Mouse (Mus musculus): ENCODE results near the gene Copa. TPM values are rescaled to one million over a fixed set of nuclear protein-coding genes. Genes with fewer than 3 reads are reported as not detected.
A peak's percentile ranks its signal among the peaks of the same experiment; 100 is the strongest.

The Copa gene
- polyA plus RNA-seq, 1 experiment from 2014 or later, result 182 TPM

DNA sequence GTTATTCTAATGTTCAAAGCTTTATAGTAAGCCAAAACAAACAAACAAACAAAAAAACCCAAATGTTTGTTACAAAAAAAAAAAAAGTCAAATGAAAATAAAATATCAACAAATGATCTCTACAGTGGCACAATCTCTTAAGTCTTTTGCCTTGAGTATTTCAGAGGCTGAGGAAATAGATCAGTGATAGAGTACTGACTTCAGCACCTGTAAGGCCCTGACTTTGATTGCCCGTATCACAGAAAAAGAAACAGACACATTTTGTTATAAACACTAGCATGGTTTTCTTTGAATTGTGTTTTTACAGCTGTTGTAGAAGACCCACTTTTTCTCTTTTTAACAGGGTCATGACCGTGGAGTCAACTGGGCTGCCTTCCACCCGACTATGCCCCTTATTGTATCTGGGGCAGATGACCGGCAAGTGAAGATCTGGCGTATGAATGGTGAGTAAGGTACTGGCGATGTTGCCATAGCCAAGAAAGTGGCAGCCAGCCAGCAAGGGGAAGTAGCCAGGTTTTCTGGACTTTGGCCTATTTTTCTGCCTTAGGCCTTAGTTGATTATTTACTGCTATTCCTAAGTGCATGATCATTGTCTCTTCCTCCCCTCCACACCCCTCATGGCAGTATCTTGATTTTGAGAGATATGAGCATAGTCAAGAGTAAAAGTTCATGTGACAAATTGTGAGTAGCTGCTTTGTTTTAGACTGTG lies 17.1 kb downstream of the Copa start:
- ATAC-seq (replicated peaks; ENCODE audit: low FRiP score, low TSS enrichment, low read depth), result no peak

DNA sequence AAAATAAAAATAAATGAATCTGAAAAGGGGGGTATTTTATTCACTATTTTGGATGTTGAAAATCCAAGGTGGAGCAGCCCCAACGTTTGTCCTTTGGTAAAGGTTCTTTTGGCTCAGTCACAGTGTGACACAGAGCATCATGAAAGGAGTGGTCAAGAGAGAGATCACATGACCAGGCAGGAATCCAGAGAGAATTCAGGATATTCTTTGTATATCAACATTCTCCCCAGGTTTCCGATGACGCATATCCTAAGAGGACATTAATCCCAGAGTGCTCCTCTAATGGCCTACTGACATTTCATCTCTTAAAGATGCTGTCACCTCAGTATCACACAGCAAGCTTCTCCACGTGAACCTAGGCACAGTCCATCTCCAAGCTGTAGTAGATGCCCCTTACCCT lies 21.3 kb downstream of the Copa start:
- Histone ChIP-seq H3K9me3 (ENCODE audit: control insufficient read depth, low read length) (no peaks in the 10 kb centered on the region), H3K27ac (ENCODE audit: low read depth) (no peak overlapping the region), H3K4me1 (replicated peaks; ENCODE audit: control insufficient read depth, insufficient read depth, low read length) (no peaks in the 10 kb centered on the region), H3K4me3 (ENCODE audit: low read depth, low read length) (no peak overlapping the region), H3K9ac (ENCODE audit: low read length) (no peak overlapping the region), H3K4me2 (ENCODE audit: low read length) (no peak overlapping the region), H3K36me3 (ENCODE audit: control insufficient read depth, insufficient read depth, low read length) (peaks cover 96% of the 10 kb centered on the region), H3K27me3 (replicated peaks; ENCODE audit: control insufficient read depth, insufficient read depth, low read length) (no peaks in the 10 kb centered on the region)
- 82% methylated on average over 4 of the region's 4 CpGs for WGBS
- ATAC-seq (replicated peaks; ENCODE audit: low FRiP score, low TSS enrichment, low read depth), result no peak
- no peak for DNase-seq (ENCODE audit: low spot score)

More for the DNA sequence above, 17.1 kb downstream of the Copa start:
- WGBS, result 75% methylated on average over 6 of the region's 6 CpGs
- Histone ChIP-seq H3K4me1 (replicated peaks; ENCODE audit: control insufficient read depth, insufficient read depth, low read length) (no peaks in the 10 kb centered on the region), H3K9ac (ENCODE audit: low read length) (no peak overlapping the region), H3K4me2 (ENCODE audit: low read length) (no peak overlapping the region), H3K27me3 (replicated peaks; ENCODE audit: control insufficient read depth, insufficient read depth, low read length) (no peaks in the 10 kb centered on the region), H3K36me3 (ENCODE audit: control insufficient read depth, insufficient read depth, low read length) (peaks cover 90% of the 10 kb centered on the region), H3K9me3 (ENCODE audit: control insufficient read depth, low read length) (no peaks in the 10 kb centered on the region), H3K27ac (ENCODE audit: low read depth) (no peak overlapping the region), H3K4me3 (ENCODE audit: low read depth, low read length) (no peak overlapping the region)
- no peak for DNase-seq (ENCODE audit: low spot score)

DNA sequence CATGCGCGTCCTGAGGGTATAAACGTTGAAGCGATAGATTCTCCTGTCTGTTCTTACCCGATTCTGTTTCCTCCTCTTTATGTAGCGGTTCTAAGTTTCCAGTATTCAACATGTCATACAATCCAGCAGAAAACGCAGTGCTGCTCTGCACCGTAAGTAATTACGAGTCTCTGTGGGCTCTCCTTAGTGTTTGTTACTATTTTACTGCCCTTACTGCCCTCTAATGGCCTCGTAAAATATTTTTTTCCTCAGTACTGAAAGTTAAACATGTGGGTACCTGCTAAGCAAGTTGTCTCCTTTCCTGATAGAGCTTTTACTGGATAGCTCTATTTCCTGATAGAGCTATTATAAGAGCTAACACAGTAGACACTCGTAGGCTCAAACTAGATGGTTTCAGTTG lies 22.8 kb downstream of the Copa start:
- WGBS, result 67% methylated on average over 11 of the region's 11 CpGs
- H3K9ac ChIP-seq (ENCODE audit: low read length), result no peak overlapping the region
- ATAC-seq (replicated peaks; ENCODE audit: low FRiP score, low TSS enrichment, low read depth) (no peak), DNase-seq (ENCODE audit: low spot score) (no peak)
- peaks cover 98% of the 10 kb centered on the region for H3K36me3 ChIP-seq (ENCODE audit: control insufficient read depth, insufficient read depth, low read length)
- H3K9me3 ChIP-seq (ENCODE audit: control insufficient read depth, low read length), result no peaks in the 10 kb centered on the region
- no peaks in the 10 kb centered on the region for H3K4me1 ChIP-seq (replicated peaks; ENCODE audit: control insufficient read depth, insufficient read depth, low read length)
- no peaks in the 10 kb centered on the region for H3K27me3 ChIP-seq (replicated peaks; ENCODE audit: control insufficient read depth, insufficient read depth, low read length)
- no peak overlapping the region for H3K4me3 ChIP-seq (ENCODE audit: low read depth, low read length)
- H3K4me2 ChIP-seq (ENCODE audit: low read length), result no peak overlapping the region
- H3K27ac ChIP-seq (ENCODE audit: low read depth), result no peak overlapping the region

DNA sequence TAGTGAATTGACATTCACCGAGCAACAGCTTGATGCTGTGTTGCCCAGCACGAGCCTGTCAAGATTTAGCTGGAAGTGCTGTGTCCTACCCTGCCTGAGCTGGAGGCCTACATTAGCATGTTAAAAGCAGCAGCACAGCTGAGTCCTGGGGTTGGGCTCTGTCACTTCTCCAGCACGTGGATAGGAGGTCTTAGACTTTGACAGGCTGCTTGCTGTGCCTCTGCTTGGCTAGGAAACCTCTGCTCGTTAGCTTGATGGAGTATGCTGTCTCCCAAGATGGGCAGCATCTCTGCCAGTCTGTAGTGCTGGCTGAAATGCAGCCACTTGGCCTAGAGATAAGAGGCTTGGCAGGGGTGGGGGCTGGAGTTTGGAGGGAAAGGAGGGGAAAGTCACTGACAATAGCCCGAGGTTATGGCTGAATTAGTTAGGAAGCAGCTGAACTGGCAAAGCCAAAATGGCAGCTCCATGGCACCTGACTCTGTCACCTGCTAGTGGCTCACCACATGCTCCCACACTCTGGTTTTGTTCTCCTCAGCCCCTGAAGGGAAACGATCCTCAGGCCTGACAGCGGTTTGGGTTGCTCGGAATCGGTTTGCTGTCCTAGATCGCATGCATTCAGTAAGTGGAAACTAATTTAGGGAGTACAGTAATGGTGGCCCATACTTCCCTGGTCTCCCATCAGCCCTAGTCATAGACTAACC lies 25.6 kb downstream of the Copa start:
- no peak overlapping the region for H3K27ac ChIP-seq (ENCODE audit: low read depth)
- peaks cover 100% of the 10 kb centered on the region for H3K36me3 ChIP-seq (ENCODE audit: control insufficient read depth, insufficient read depth, low read length)
- no peaks in the 10 kb centered on the region for H3K4me1 ChIP-seq (replicated peaks; ENCODE audit: control insufficient read depth, insufficient read depth, low read length)
- 85% methylated on average over 10 of the region's 10 CpGs for WGBS
- H3K4me2 ChIP-seq (ENCODE audit: low read length), result no peak overlapping the region
- no peak overlapping the region for H3K9ac ChIP-seq (ENCODE audit: low read length)
- DNase-seq (ENCODE audit: low spot score), result no peak
- no peak for ATAC-seq (replicated peaks; ENCODE audit: low FRiP score, low TSS enrichment, low read depth)
- H3K4me3 ChIP-seq (ENCODE audit: low read depth, low read length), result no peak overlapping the region
- no peaks in the 10 kb centered on the region for H3K9me3 ChIP-seq (ENCODE audit: control insufficient read depth, low read length)
- no peaks in the 10 kb centered on the region for H3K27me3 ChIP-seq (replicated peaks; ENCODE audit: control insufficient read depth, insufficient read depth, low read length)

DNA sequence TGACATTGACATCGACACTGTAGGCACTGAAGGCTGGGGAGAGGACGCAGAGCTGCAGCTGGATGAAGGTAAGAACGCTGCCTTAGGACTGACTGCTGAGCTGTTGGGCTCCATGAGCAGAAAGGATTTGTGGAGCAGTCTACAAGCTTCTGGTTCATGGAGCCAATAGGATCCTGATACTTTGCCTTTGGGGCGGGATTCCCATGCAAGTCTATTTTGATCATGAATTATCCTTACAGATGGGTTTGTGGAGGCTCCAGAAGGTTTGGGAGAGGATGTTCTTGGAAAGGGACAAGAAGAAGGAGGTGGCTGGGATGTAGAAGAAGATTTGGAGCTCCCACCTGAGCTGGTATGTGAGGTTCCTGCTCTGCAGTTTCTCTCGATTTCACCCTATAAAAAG lies 34.6 kb downstream of the Copa start:
- Histone ChIP-seq H3K36me3 (ENCODE audit: control insufficient read depth, insufficient read depth, low read length) (peaks cover 100% of the 10 kb centered on the region), H3K27ac (ENCODE audit: low read depth) (no peak overlapping the region), H3K4me2 (ENCODE audit: low read length) (no peak overlapping the region), H3K9ac (ENCODE audit: low read length) (no peak overlapping the region), H3K9me3 (ENCODE audit: control insufficient read depth, low read length) (no peaks in the 10 kb centered on the region), H3K4me1 (replicated peaks; ENCODE audit: control insufficient read depth, insufficient read depth, low read length) (no peaks in the 10 kb centered on the region), H3K27me3 (replicated peaks; ENCODE audit: control insufficient read depth, insufficient read depth, low read length) (no peaks in the 10 kb centered on the region), H3K4me3 (ENCODE audit: low read depth, low read length) (no peak overlapping the region)
- DNase-seq (ENCODE audit: low spot score), result no peak
- WGBS, result 89% methylated on average over 5 of the region's 5 CpGs
- ATAC-seq (replicated peaks; ENCODE audit: low FRiP score, low TSS enrichment, low read depth), result no peak

DNA sequence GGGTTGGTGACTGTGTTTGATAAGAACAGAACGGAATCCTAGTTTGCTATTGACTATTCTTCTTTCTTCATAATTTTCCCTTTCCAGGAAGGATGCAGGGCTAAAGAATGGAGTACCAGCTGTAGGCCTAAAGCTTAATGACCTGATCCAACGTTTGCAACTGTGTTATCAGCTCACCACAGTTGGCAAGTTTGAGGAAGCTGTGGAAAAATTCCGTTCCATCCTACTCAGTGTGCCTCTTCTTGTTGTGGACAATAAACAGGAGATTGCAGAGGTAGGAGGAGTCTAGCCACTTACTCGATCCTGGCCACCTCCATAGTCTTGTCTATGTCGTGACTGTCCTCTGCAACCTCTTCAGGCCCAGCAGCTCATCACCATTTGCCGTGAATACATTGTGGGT lies 36.8 kb downstream of the Copa start:
- no peaks in the 10 kb centered on the region for H3K9me3 ChIP-seq (ENCODE audit: control insufficient read depth, low read length)
- H3K4me3 ChIP-seq (ENCODE audit: low read depth, low read length), result no peak overlapping the region
- no peak overlapping the region for H3K9ac ChIP-seq (ENCODE audit: low read length)
- no peaks in the 10 kb centered on the region for H3K4me1 ChIP-seq (replicated peaks; ENCODE audit: control insufficient read depth, insufficient read depth, low read length)
- no peak for DNase-seq (ENCODE audit: low spot score)
- ATAC-seq (replicated peaks; ENCODE audit: low FRiP score, low TSS enrichment, low read depth), result no peak
- H3K27ac ChIP-seq (ENCODE audit: low read depth), result no peak overlapping the region
- 76% methylated on average over 6 of the region's 6 CpGs for WGBS
- no peaks in the 10 kb centered on the region for H3K27me3 ChIP-seq (replicated peaks; ENCODE audit: control insufficient read depth, insufficient read depth, low read length)
- H3K4me2 ChIP-seq (ENCODE audit: low read length), result no peak overlapping the region
- peaks cover 97% of the 10 kb centered on the region for H3K36me3 ChIP-seq (ENCODE audit: control insufficient read depth, insufficient read depth, low read length)

DNA sequence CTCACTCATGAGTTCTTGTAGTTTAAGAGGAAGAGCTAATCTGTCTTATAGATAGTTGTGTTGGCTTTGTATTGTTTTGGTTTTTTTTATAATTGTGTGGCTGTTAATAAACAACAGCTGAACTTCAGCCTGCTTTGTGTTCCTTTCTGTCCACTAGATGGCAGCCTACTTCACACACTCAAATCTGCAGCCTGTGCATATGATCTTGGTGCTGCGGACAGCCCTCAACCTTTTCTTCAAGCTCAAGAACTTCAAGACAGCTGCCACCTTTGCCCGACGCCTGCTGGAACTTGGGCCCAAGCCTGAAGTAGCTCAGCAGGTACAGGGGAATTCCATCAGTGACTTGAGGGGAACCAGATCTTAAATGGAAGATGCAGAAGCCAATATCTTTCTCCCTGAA lies 37.4 kb downstream of the Copa start:
- DNase-seq (ENCODE audit: low spot score), result no peak
- Histone ChIP-seq H3K9ac (ENCODE audit: low read length) (no peak overlapping the region), H3K4me2 (ENCODE audit: low read length) (no peak overlapping the region), H3K4me3 (ENCODE audit: low read depth, low read length) (no peak overlapping the region), H3K36me3 (ENCODE audit: control insufficient read depth, insufficient read depth, low read length) (peaks cover 91% of the 10 kb centered on the region), H3K4me1 (replicated peaks; ENCODE audit: control insufficient read depth, insufficient read depth, low read length) (no peaks in the 10 kb centered on the region), H3K9me3 (ENCODE audit: control insufficient read depth, low read length) (no peaks in the 10 kb centered on the region), H3K27ac (ENCODE audit: low read depth) (no peak overlapping the region), H3K27me3 (replicated peaks; ENCODE audit: control insufficient read depth, insufficient read depth, low read length) (no peaks in the 10 kb centered on the region)
- ATAC-seq (replicated peaks; ENCODE audit: low FRiP score, low TSS enrichment, low read depth), result 0 out of 2 replicates have a peak, but pooled peaks have one; percentile 50
- 53% methylated on average over 3 of the region's 3 CpGs for WGBS

DNA sequence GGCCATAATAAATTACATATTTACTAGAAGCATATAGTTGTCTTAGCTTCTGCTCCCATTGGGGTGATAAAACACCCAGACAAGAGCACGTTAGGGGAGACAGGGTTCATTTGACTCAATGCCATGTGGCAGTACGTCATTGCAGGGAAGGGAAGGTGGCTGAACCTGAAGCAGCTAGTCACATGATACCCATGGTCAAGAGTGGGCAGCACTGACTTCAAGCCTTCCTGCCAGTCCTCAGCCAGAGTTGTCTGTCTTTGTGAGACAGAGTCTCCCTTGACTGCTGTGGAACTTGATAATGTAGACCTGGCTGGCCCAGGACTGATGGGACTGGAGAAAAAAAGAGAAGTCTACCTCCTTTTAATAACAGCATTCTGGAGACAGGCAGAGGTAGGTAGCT lies 40.3 kb downstream of the Copa start:
- H3K9ac ChIP-seq (ENCODE audit: low read length), result no peak overlapping the region
- H3K36me3 ChIP-seq (ENCODE audit: control insufficient read depth, insufficient read depth, low read length), result peaks cover 61% of the 10 kb centered on the region
- no peak for DNase-seq (ENCODE audit: low spot score)
- peaks cover 4% of the 10 kb centered on the region for H3K4me1 ChIP-seq (replicated peaks; ENCODE audit: control insufficient read depth, insufficient read depth, low read length)
- no peaks in the 10 kb centered on the region for H3K9me3 ChIP-seq (ENCODE audit: control insufficient read depth, low read length)
- no peak overlapping the region for H3K4me2 ChIP-seq (ENCODE audit: low read length)
- no peaks in the 10 kb centered on the region for H3K27me3 ChIP-seq (replicated peaks; ENCODE audit: control insufficient read depth, insufficient read depth, low read length)
- H3K4me3 ChIP-seq (ENCODE audit: low read depth, low read length), result no peak overlapping the region
- ATAC-seq (replicated peaks; ENCODE audit: low FRiP score, low TSS enrichment, low read depth), result no peak
- H3K27ac ChIP-seq (ENCODE audit: low read depth), result no peak overlapping the region
- 93% methylated on average over 2 of the region's 2 CpGs for WGBS

DNA sequence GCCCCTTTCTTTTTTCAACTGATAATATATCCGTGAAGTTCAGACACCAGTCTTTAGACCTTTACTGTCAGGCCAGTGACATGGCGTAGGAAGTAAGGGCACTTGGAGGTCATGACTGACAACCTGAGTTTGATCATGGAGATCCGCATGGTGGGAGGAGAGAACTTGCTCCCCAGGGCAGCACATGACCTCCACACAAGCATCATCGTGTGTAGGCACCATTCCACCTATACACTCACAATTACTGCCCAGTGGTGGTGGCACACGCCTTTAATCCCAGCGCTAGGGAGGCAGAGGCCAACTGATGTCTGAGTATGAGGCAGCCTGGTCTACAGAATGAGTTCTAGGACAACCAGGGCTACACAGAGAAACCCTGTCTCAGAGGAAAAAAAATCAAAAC lies 42.2 kb downstream of the Copa start:
- DNase-seq (ENCODE audit: low spot score) (no peak), ATAC-seq (replicated peaks; ENCODE audit: low FRiP score, low TSS enrichment, low read depth) (no peak)
- no peak overlapping the region for H3K9ac ChIP-seq (ENCODE audit: low read length)
- H3K9me3 ChIP-seq (ENCODE audit: control insufficient read depth, low read length), result no peaks in the 10 kb centered on the region
- H3K4me3 ChIP-seq (ENCODE audit: low read depth, low read length), result no peak overlapping the region
- no peak overlapping the region for H3K4me2 ChIP-seq (ENCODE audit: low read length)
- H3K27ac ChIP-seq (ENCODE audit: low read depth), result no peak overlapping the region
- peaks cover 55% of the 10 kb centered on the region for H3K36me3 ChIP-seq (ENCODE audit: control insufficient read depth, insufficient read depth, low read length)
- 79% methylated on average over 6 of the region's 6 CpGs for WGBS
- peaks cover 6% of the 10 kb centered on the region for H3K4me1 ChIP-seq (replicated peaks; ENCODE audit: control insufficient read depth, insufficient read depth, low read length)
- no peaks in the 10 kb centered on the region for H3K27me3 ChIP-seq (replicated peaks; ENCODE audit: control insufficient read depth, insufficient read depth, low read length)
